Mouse (Mus musculus): ENCODE measurements at regions not wholly inside any gene's neighbourhood (a gene's known extent, or its start where the extent isn't known, plus 50 kb on each side); places are given as distances from the start of the nearest gene placed in this dataset.
"Not testable (repeated sequence)": the region's sequence is repeated elsewhere in the genome, so short reads cannot be mapped to it uniquely, and the experiment has no call there.

GRCm38 (mm10) chr1:7388627-7389026, 2580.9 kb downstream of the Gm37988 start:
- no peak for ATAC-seq (ENCODE audit: low FRiP score)
- Histone ChIP-seq H3K4me3 (no peak overlapping the region), H3K9me3 (replicated peaks) (no peaks in the 10 kb centered on the region), H3K4me1 (no peaks in the 10 kb centered on the region), H3K27me3 (no peaks in the 10 kb centered on the region), H3K27ac (no peak overlapping the region), H3K4me2 (replicated peaks) (no peak overlapping the region), H3K9ac (no peak overlapping the region), H3K36me3 (no peaks in the 10 kb centered on the region)
- 84% methylated on average over 1 of the region's 1 CpGs for WGBS

GRCm38 (mm10) chr1:7393508-7393907, 2585.8 kb downstream of the Gm37988 start:
- Histone ChIP-seq H3K36me3 (no peaks in the 10 kb centered on the region), H3K9me3 (replicated peaks) (no peaks in the 10 kb centered on the region), H3K27ac (no peak overlapping the region), H3K9ac (no peak overlapping the region), H3K4me1 (no peaks in the 10 kb centered on the region), H3K4me2 (replicated peaks) (no peak overlapping the region), H3K27me3 (no peaks in the 10 kb centered on the region), H3K4me3 (no peak overlapping the region)
- ATAC-seq (ENCODE audit: low FRiP score): no peak

GRCm38 (mm10) chr1:7394161-7394560, 2586.5 kb downstream of the Gm37988 start:
- ATAC-seq (ENCODE audit: low FRiP score): no peak
- no peak overlapping the region for H3K4me2 ChIP-seq (replicated peaks)
- no peak overlapping the region for H3K4me3 ChIP-seq
- H3K27me3 ChIP-seq: no peaks in the 10 kb centered on the region
- 97% methylated on average over 6 of the region's 6 CpGs for WGBS
- no peaks in the 10 kb centered on the region for H3K36me3 ChIP-seq
- H3K9ac ChIP-seq: no peak overlapping the region
- H3K27ac ChIP-seq: no peak overlapping the region
- no peaks in the 10 kb centered on the region for H3K9me3 ChIP-seq (replicated peaks)
- H3K4me1 ChIP-seq: no peaks in the 10 kb centered on the region

GRCm38 (mm10) chr1:7395527-7395926, 2587.8 kb downstream of the Gm37988 start:
- Histone ChIP-seq H3K36me3 (no peaks in the 10 kb centered on the region), H3K9me3 (replicated peaks) (no peaks in the 10 kb centered on the region), H3K27me3 (no peaks in the 10 kb centered on the region), H3K27ac (no peak overlapping the region), H3K4me3 (no peak overlapping the region), H3K9ac (no peak overlapping the region), H3K4me2 (replicated peaks) (no peak overlapping the region), H3K4me1 (no peaks in the 10 kb centered on the region)
- WGBS: 93% methylated on average over 8 of the region's 8 CpGs
- no peak for ATAC-seq (ENCODE audit: low FRiP score)

GRCm38 (mm10) chr1:7396867-7397806, 2589.4 kb downstream of the Gm37988 start:
- Histone ChIP-seq H3K4me2 (replicated peaks) (peak overlapping the region; percentile 46), H3K4me3 (peak overlapping the region; percentile 65), H3K27me3 (no peaks in the 10 kb centered on the region), H3K9me3 (replicated peaks) (no peaks in the 10 kb centered on the region), H3K9ac (peak overlapping the region; percentile 53), H3K4me1 (no peaks in the 10 kb centered on the region), H3K27ac (peak overlapping the region; percentile 70), H3K36me3 (no peaks in the 10 kb centered on the region)
- ATAC-seq (ENCODE audit: low FRiP score): peak; percentile 92
- 19% methylated on average over 26 of the region's 26 CpGs for WGBS

GRCm38 (mm10) chr1:7397807-7398446, 2590.2 kb downstream of the Gm37988 start:
- H3K27me3 ChIP-seq: no peaks in the 10 kb centered on the region
- peak overlapping the region; percentile 67 for H3K9ac ChIP-seq
- ATAC-seq (ENCODE audit: low FRiP score): peak; percentile 98
- no peaks in the 10 kb centered on the region for H3K9me3 ChIP-seq (replicated peaks)
- WGBS: under 1% methylated on average over 45 of the region's 46 CpGs
- peak overlapping the region; percentile 65 for H3K4me3 ChIP-seq
- H3K27ac ChIP-seq: peak overlapping the region; percentile 86
- no peaks in the 10 kb centered on the region for H3K4me1 ChIP-seq
- peak overlapping the region; percentile 58 for H3K4me2 ChIP-seq (replicated peaks)
- no peaks in the 10 kb centered on the region for H3K36me3 ChIP-seq

- peak overlapping the region; percentile 65 for H3K4me3 ChIP-seq
- H3K9me3 ChIP-seq (replicated peaks): no peaks in the 10 kb centered on the region
- H3K4me2 ChIP-seq (replicated peaks): peak overlapping the region; percentile 58
- peak overlapping the region; percentile 67; the same call in 1 of the 2 replicates for H3K9ac ChIP-seq
- no peaks in the 10 kb centered on the region for H3K36me3 ChIP-seq
- no peaks in the 10 kb centered on the region for H3K27me3 ChIP-seq
- H3K4me1 ChIP-seq: no peaks in the 10 kb centered on the region
- peak overlapping the region; percentile 86 for H3K27ac ChIP-seq
- no peak for ATAC-seq (ENCODE audit: low FRiP score)
- WGBS: 60% methylated on average over 14 of the region's 14 CpGs
Measured at GRCm38 (mm10) chr1:7398678-7399218, 2591.1 kb downstream of the Gm37988 start.

- H3K27ac ChIP-seq; H3K9me3 ChIP-seq (replicated peaks); H3K27me3 ChIP-seq; H3K4me2 ChIP-seq (replicated peaks); H3K4me3 ChIP-seq; ATAC-seq (ENCODE audit: low FRiP score); H3K9ac ChIP-seq; H3K36me3 ChIP-seq; H3K4me1 ChIP-seq: not testable (repeated sequence)
- 78% methylated on average over 5 of the region's 5 CpGs for whole genome bisulfite sequencing
Measured at GRCm38 (mm10) chr1:7405651-7406050, 2598.0 kb downstream of the Gm37988 start.

- no peaks in the 10 kb centered on the region for H3K4me1 ChIP-seq
- H3K36me3 ChIP-seq: no peaks in the 10 kb centered on the region
- H3K4me3 ChIP-seq: no peak overlapping the region
- H3K9ac ChIP-seq: no peak overlapping the region
- H3K9me3 ChIP-seq (replicated peaks): no peaks in the 10 kb centered on the region
- H3K27me3 ChIP-seq: no peaks in the 10 kb centered on the region
- WGBS: 83% methylated on average over 1 of the region's 1 CpGs
- no peak overlapping the region for H3K27ac ChIP-seq
- H3K4me2 ChIP-seq (replicated peaks): no peak overlapping the region
- ATAC-seq (ENCODE audit: low FRiP score): no peak
Measured at GRCm38 (mm10) chr1:7414444-7414843, 2606.8 kb downstream of the Gm37988 start.

- no peak overlapping the region for H3K27ac ChIP-seq
- no peak for ATAC-seq (ENCODE audit: low FRiP score)
- no peaks in the 10 kb centered on the region for H3K4me1 ChIP-seq
- 91% methylated on average over 3 of the region's 3 CpGs for WGBS
- no peak overlapping the region for H3K9ac ChIP-seq
- H3K9me3 ChIP-seq (replicated peaks): no peaks in the 10 kb centered on the region
- no peaks in the 10 kb centered on the region for H3K27me3 ChIP-seq
- H3K4me2 ChIP-seq (replicated peaks): no peak overlapping the region
- H3K4me3 ChIP-seq: no peak overlapping the region
- H3K36me3 ChIP-seq: no peaks in the 10 kb centered on the region
Measured at GRCm38 (mm10) chr1:7451660-7452155, 2644.0 kb downstream of the Gm37988 start.

- Histone ChIP-seq H3K4me1 (no peaks in the 10 kb centered on the region), H3K9me3 (replicated peaks) (no peaks in the 10 kb centered on the region), H3K9ac (no peak overlapping the region), H3K27ac (no peak overlapping the region), H3K4me2 (replicated peaks) (no peak overlapping the region), H3K4me3 (no peak overlapping the region), H3K36me3 (no peaks in the 10 kb centered on the region), H3K27me3 (no peaks in the 10 kb centered on the region)
- 78% methylated on average over 2 of the region's 2 CpGs for WGBS
- ATAC-seq (ENCODE audit: low FRiP score): no peak
Measured at GRCm38 (mm10) chr1:7454931-7455330, 2647.2 kb downstream of the Gm37988 start.

- Histone ChIP-seq H3K4me1 (no peaks in the 10 kb centered on the region), H3K27me3 (no peaks in the 10 kb centered on the region), H3K9ac (no peak overlapping the region), H3K36me3 (no peaks in the 10 kb centered on the region), H3K27ac (no peak overlapping the region), H3K4me2 (replicated peaks) (no peak overlapping the region), H3K9me3 (replicated peaks) (no peaks in the 10 kb centered on the region), H3K4me3 (no peak overlapping the region)
- ATAC-seq (ENCODE audit: low FRiP score): no peak
Measured at GRCm38 (mm10) chr1:7457895-7458294, 2650.2 kb downstream of the Gm37988 start.
